Mouse (Mus musculus) kidney, adult 2 months (tissue): ENCODE measurements around the gene Cep68. TPM values are rescaled to one million over a fixed set of nuclear protein-coding genes. Genes with fewer than 3 reads are reported as not detected.
A peak's percentile ranks its signal among the peaks of the same experiment; 100 is the strongest.

Experiments used
- DNase-seq: peaks from one replicate; pipeline ENCODE4 v3.0.0; 2021
- H3K27ac ChIP-seq: fragments of 200-500 bp; 2 replicates; pipeline ENCODE4 v1.5.1; 2012; ENCODE audit warnings: low read depth, low read length, control low read depth, inconsistent platforms; ENCODE audit not compliant: insufficient read depth
- H3K27me3 ChIP-seq: fragments of 200-500 bp; replicated peaks from 2 replicates; pipeline ENCODE4 v1.6.1; 2012; ENCODE audit warnings: mild to moderate bottlenecking, moderate library complexity, low read length, inconsistent platforms; ENCODE audit not compliant: control insufficient read depth, insufficient read depth
- H3K36me3 ChIP-seq: fragments of 200-500 bp; 2 replicates; pipeline ENCODE4 v1.6.1; 2012; ENCODE audit warnings: mild to moderate bottlenecking, moderate library complexity, low read length, inconsistent platforms; ENCODE audit not compliant: control insufficient read depth, insufficient read depth
- H3K4me1 ChIP-seq: fragments of 200-500 bp; 2 replicates; pipeline ENCODE4 v1.6.1; 2011; ENCODE audit warnings: low read length; ENCODE audit not compliant: control insufficient read depth, insufficient read depth
- H3K4me3 ChIP-seq: fragments of 200-500 bp; 2 replicates; pipeline ENCODE4 v1.5.1; 2011; ENCODE audit warnings: mild to moderate bottlenecking, low read depth, low read length, control low read depth; ENCODE audit not compliant: insufficient read depth
- CTCF ChIP-seq: fragments of 200-500 bp; conservative IDR thresholded peaks from 2 replicates; pipeline ENCODE4 v1.5.1; 2011; ENCODE audit warnings: low read depth, mild to moderate bottlenecking, control low read depth, low read length, moderate library complexity, mixed read lengths; ENCODE audit not compliant: insufficient read depth, insufficient read length
- POLR2A ChIP-seq: fragments of 200-500 bp; IDR thresholded peaks from one replicate; pipeline ENCODE4 v1.6.1; 2011; ENCODE audit warnings: low read depth, low read length, control low read depth
- WGBS: fragments of 180-500 bp; shearing (Covaris S2); methylation state at CpG from one replicate; pipeline ENCODE4 v1.1.7; 2018; 5-methylcytosine and 5-hydroxymethylcytosine counted together
- polyA plus RNA-seq: library from polyadenylated mRNA; depleted of rRNA; stranded (reverse); fragments of >200 nt; gene quantifications from 2 replicates; pipeline ENCODE4 v1.2.3, GENCODE M21; 2012; rRNA removed

The Cep68 gene
- polyA plus RNA-seq, 1 experiment = 15.4 TPM

DNA sequence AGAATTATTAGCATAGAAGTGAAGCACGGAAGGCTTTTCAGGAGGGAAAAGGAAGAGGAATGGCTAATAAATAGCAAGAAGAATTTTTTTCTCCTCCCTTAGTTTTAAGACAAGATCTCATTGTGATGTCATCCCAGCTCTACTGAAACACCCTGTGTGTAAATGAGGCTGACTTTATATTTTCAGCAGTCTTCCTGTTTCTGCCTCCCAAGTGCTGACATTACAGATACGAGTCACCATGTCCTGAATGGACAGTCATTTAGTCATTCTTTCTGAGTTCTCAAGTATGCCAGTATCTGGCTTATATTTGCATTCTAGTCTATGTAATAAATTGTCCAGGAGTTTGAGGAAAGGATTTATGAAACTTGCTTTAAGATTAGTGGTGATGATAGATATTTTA is 44.9 kb downstream of the Cep68 start:
- no peaks in the 10 kb centered on the region for H3K27me3 ChIP-seq
- TF ChIP-seq CTCF (no peak), POLR2A (no peak)
- no peaks in the 10 kb centered on the region for H3K36me3 ChIP-seq
- peaks cover 33% of the 10 kb centered on the region for H3K4me1 ChIP-seq
- H3K4me3 ChIP-seq = no peak overlapping the region
- no peak for DNase-seq
- H3K27ac ChIP-seq = 0 out of 2 replicates have a peak overlapping the region, but pooled peaks have one; percentile 13
- WGBS = 5% methylated on average over 2 of the region's 2 CpGs

DNA sequence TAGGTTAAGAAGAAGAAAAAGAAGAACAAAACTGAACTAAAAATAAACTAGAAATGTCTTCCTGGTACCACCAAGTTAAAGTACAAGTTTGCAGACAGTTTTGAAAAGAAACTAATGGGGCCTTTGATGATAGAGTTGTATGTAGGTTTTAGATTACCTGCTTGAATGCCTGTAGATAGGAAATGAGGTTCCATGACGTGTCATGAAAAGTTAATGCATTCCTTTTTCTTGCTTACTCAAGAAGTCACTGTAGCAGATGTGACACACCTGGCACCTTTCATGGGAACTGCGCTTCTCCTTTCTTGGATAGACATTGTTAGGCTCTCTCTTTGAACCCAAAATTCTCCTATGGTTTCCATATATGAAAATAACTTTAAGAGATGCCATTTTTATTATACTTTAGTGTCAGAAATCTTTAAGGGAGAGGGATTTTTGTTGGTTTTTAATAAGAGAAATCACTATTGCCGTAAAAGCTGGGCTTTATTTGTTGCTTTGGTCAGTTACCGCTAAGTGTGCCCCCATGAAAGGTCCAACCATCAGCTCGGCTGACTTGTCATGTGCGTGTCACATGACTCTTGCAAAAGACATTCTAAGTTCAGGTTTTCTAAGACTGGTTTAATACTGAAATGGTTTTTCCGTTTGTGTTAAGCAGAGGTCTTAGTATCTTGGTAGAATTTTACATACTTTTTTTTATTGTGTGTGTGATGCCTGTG is 46.8 kb downstream of the Cep68 start:
- DNase-seq = peak; percentile 76

DNA sequence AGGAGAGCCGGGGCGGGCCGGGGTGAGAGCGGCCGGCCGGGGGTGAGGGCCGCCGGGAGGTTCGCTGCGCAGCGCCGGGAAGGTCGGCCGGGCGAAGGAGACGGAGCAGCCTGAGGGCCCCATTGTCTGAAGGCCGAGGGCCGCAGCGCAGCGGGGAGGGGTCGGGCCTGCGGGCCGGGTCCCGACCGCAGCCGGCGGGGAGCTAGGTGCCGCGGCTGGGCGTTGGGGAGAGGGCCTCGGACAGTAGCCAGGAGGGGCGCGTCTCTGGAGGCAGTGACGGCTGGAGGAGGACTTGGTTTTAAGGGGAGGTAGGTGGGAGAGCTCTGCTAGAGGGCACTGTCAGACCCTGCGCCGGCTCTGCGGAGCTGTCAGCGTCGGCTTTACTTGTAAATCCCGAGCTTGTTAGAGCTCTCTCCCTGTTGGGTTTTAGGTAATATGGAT is 47.5 kb downstream of the Cep68 start:
- under 1% methylated on average over 40 of the region's 40 CpGs for WGBS
- Histone ChIP-seq H3K27me3 (no peaks in the 10 kb centered on the region), H3K4me3 (peak overlapping the region; percentile 99), H3K36me3 (no peaks in the 10 kb centered on the region), H3K27ac (peak overlapping the region; percentile 88), H3K4me1 (peaks cover 23% of the 10 kb centered on the region)
- peak; percentile 49 for DNase-seq
- TF ChIP-seq CTCF = no peak

More for the DNA sequence above, 46.8 kb downstream of the Cep68 start:
- 4% methylated on average over 7 of the region's 7 CpGs for WGBS
- TF ChIP-seq POLR2A (no peak), CTCF (no peak)
- H3K4me1 ChIP-seq = peaks cover 23% of the 10 kb centered on the region
- H3K4me3 ChIP-seq = peak overlapping the region; percentile 99
- peak overlapping the region; percentile 88 for H3K27ac ChIP-seq
- H3K36me3 ChIP-seq = no peaks in the 10 kb centered on the region
- H3K27me3 ChIP-seq = no peaks in the 10 kb centered on the region

DNA sequence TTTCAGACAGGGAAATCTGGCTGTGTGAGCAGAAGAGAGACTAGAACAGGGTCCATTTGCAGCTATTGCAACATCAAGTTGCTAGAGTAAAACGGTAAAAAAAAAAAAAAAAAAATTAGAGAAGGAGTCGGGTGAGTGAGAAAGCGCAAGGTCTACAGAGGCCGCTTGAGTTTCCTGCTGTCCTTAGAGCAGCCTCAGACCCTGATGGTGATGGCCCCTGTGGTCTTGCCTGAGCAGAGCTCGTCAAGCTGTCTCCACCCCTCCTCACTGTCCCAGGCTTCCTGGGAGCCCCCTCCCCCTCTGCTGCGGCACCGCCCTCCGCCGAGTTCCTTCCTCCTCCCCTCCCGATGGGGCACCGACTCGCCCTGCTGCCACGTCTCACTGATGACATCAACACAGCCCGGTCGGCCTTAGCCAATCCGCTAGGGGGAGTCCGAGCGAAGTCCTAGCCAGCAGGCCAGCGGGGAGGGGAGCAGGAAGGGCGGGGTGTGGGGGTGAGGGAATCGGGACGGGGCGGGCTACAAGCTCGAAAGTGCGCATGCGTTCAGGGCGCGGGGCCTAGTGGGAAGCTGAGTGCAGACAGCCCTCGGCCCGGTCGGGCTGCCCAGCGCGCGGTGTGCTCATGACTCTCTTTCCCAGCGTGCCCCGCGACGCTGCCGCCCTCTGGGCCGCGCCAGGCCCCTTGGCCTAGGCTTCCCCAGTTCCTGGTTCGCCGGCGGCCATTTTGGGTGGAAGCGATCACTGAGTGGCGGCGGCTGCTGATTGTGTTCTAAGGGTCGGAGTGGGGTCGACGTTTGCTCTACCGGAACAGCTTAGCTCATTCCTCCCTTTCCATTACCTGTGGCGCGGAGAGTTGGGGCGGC is 48.3 kb downstream of the Cep68 start, which contains the start of gene Rab1a:
Gene Rab1a (plus strand): TSS at position 720 of the 863 bp plus-strand sequence.
- Histone ChIP-seq H3K36me3 (no peaks in the 10 kb centered on the region), H3K4me1 (peaks cover 18% of the 10 kb centered on the region), H3K27me3 (no peaks in the 10 kb centered on the region), H3K27ac (peak within 1 kb of the TSS; percentile 88), H3K4me3 (peak within 1 kb of the TSS; percentile 99)
- peak; percentile 100 for DNase-seq
- WGBS = under 1% methylated on average over 54 of the region's 54 CpGs
- TF ChIP-seq CTCF (peak; percentile 72), POLR2A (peak; percentile 85)

DNA sequence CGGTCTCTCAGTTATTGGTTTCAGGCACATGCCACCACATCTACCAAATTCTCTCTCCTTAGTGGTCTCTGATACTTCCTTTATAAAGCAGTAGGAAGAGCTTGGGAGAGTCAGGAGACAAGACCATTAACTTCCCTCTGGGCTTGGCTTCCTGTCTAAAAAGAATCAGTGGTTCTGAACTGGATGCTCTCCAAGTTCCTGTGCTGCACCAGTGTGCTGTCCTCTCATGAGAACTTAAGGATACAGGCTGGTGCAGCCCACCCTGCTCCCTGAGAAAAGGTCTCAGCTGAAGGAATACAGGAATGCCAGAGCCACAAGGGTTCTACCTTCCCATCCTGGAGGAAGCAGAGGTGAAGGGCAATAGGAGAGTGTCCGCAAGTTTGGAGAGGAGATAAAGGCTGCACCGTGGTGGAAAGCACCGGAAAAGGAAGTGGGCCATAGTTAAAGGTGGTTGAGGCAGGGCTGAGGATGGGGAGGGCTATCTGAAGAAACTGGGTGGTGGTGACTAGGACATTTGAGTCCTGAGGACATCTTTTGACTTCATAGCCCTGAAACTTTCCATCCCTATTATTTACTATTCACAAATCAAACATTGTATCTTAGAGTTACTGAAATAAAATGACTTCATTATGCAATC is 56.0 kb downstream of the Cep68 start:
- H3K27me3 ChIP-seq = no peaks in the 10 kb centered on the region
- no peak overlapping the region for H3K4me3 ChIP-seq
- 76% methylated on average over 4 of the region's 4 CpGs for WGBS
- H3K4me1 ChIP-seq = no peaks in the 10 kb centered on the region; the same call in 1 of the 2 replicates
- TF ChIP-seq CTCF (no peak), POLR2A (no peak)
- H3K27ac ChIP-seq = peak overlapping the region; percentile 21; the same call in 1 of the 2 replicates
- no peaks in the 10 kb centered on the region for H3K36me3 ChIP-seq
- DNase-seq = peak; percentile 61

DNA sequence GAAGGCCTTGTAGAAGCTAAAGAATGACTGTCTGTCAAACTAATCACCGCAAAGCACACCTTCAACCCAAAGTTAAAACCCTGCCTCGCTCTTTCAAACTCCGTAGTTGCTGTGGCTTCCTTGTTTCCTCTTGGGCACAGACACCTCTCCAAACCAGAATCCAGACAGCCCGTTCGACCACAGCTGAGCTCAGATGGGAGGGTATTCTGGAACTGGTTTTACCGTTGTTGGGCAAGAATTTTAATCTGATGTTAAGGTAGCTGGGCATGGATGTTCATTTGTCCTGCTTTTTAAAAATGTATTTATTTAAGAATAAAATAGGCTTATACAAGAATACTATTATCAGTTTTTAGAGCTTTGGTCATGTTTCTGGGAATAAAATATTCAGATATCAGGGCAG is 62.0 kb downstream of the Cep68 start:
- Histone ChIP-seq H3K27me3 (no peaks in the 10 kb centered on the region), H3K27ac (no peak overlapping the region), H3K4me3 (no peak overlapping the region), H3K36me3 (no peaks in the 10 kb centered on the region), H3K4me1 (no peaks in the 10 kb centered on the region)
- WGBS = 79% methylated on average over 6 of the region's 6 CpGs
- TF ChIP-seq POLR2A (no peak), CTCF (no peak)
- DNase-seq = no peak

Other genes starting within 250 kb of the Cep68 start
- 25.3 and 38.8 TPM in 2 replicates for gene Actr2, start 136.5 kb downstream of the Cep68 start, polyA plus RNA-seq
- 97.5 and 119 TPM in 2 replicates for gene Rab1a, start 48.0 kb downstream of the Cep68 start, polyA plus RNA-seq
- gene Slc1a4, start 83.3 kb upstream of the Cep68 start, polyA plus RNA-seq = 5.2 and 7.7 TPM in 2 replicates